Mouse (Mus musculus) hindbrain, embryonic 15.5 days (tissue): ENCODE measurements around the gene Ocm. TPM values are rescaled to one million over a fixed set of nuclear protein-coding genes. Genes with fewer than 3 reads are reported as not detected.

Experiments
- ATAC-seq: fragments of 200-750 bp; cut with Nextera tagmentation; 2 replicates; pipeline ENCODE4 v1.8.0; 2017; ENCODE audit warnings: low read depth, moderate number of reproducible peaks, moderate TSS enrichment; ENCODE audit not compliant: low FRiP score
- H3K27ac ChIP-seq: fragments of 300-500 bp; sonication (generic); replicated peaks from 2 replicates; pipeline ENCODE4 v1.5.1; 2015; ENCODE audit warnings: mild to moderate bottlenecking, inconsistent platforms
- H3K27me3 ChIP-seq: fragments of 300-500 bp; sonication (generic); 2 replicates; pipeline ENCODE4 v1.6.1; 2015; ENCODE audit warnings: control low read depth, inconsistent platforms
- H3K36me3 ChIP-seq: fragments of 300-500 bp; sonication (generic); 2 replicates; pipeline ENCODE4 v1.6.1; 2015; ENCODE audit warnings: control low read depth, inconsistent platforms
- H3K4me1 ChIP-seq: fragments of 300-500 bp; sonication (generic); replicated peaks from 2 replicates; pipeline ENCODE4 v1.6.1; 2015; ENCODE audit warnings: control low read depth, inconsistent platforms
- H3K4me2 ChIP-seq: fragments of 300-500 bp; sonication (generic); 2 replicates; pipeline ENCODE4 v1.6.1; 2015; ENCODE audit warnings: moderate library complexity, mild to moderate bottlenecking, inconsistent platforms
- H3K4me3 ChIP-seq: fragments of 300-500 bp; sonication (generic); 2 replicates; pipeline ENCODE4 v1.5.1; 2015; ENCODE audit warnings: mild to moderate bottlenecking, inconsistent platforms
- H3K9ac ChIP-seq: fragments of 300-500 bp; sonication (generic); 2 replicates; pipeline ENCODE4 v1.6.1; 2015; ENCODE audit warnings: inconsistent platforms
- H3K9me3 ChIP-seq: fragments of 300-500 bp; sonication (generic); 2 replicates; pipeline ENCODE4 v1.6.1; 2016; ENCODE audit warnings: control low read depth, inconsistent platforms
- WGBS: fragments of 180-500 bp; shearing (Covaris S2); methylation state at CpG from one replicate; pipeline ENCODE4 v1.1.7; 2015; 5-methylcytosine and 5-hydroxymethylcytosine counted together
- polyA plus RNA-seq: library from polyadenylated mRNA; unstranded; fragments of >200 nt; fragmentation: Nextera tagmentation; extraction: Ambion mirVana; gene quantifications from 2 replicates; pipeline ENCODE4 v1.2.1, GENCODE M21; 2015

The Ocm gene
- 0.43 TPM in 1 of 2 replicates, not detected in the other for polyA plus RNA-seq

DNA sequence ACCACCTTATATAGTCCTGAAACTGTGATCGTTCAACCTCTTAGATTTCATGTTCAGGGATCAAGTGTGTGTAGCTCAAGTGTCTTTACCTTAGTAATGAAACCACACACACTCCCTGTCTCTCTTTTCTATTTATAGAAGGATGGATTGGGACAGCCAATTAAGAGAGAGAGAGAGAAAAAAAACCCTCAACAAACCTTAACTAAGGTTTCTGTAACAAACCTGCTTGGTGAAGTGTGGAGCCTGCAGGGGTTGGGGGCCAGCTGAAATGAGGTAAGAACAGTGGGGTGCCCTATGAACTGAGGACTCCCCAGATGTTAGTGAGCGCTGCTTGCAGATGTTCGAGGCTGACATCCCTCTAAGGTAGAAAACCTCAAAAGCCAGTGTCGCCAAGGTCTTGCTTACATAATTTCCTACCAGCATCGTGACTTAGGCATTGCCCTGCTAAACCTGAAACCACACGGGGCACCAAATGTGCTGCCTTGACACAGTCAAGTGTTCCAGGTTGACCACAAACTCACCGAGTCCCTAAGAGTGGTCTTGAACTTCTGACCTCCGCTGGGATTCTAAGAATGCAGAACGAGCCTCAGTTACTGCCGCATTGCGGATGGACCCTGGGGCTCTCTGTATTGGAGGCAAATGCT is at the start of gene Ocm:
Ocm (minus strand) TSS at position 51 of the 644 bp plus-strand sequence.
- ATAC-seq, result no peak
- H3K4me2 ChIP-seq, result no peak within 1 kb of the TSS
- H3K9ac ChIP-seq, result no peak within 1 kb of the TSS
- no peaks in the 10 kb centered on the region for H3K36me3 ChIP-seq
- no peaks in the 10 kb centered on the region for H3K4me1 ChIP-seq
- 78% methylated on average over 11 of the region's 11 CpGs for WGBS
- no peak within 1 kb of the TSS for H3K4me3 ChIP-seq
- H3K27me3 ChIP-seq, result no peaks in the 10 kb centered on the region
- no peaks in the 10 kb centered on the region for H3K9me3 ChIP-seq
- no peak within 1 kb of the TSS for H3K27ac ChIP-seq

DNA sequence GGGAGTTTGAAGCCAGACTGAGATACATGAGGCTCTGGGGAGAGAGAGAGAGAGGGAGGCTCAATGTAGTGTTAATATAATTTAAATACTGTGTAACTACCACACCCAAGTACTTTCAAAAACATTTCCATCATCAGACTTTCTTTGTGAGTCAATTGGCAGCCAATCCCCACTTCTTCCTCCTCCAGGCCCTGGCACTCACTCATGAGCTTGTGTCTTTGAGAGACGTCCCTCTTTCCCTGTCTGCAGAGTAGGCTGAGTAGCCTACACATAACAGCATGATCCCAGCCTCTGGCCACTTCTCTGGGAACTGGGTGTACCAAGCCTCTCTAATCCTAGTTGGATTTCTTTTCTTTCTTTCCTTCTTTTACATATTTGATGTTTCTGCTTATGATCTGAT is 44.8 kb upstream of the Ocm start:
- no peaks in the 10 kb centered on the region for H3K9me3 ChIP-seq
- H3K27me3 ChIP-seq, result no peaks in the 10 kb centered on the region
- H3K9ac ChIP-seq, result no peak overlapping the region
- no peak for ATAC-seq
- H3K36me3 ChIP-seq, result no peaks in the 10 kb centered on the region
- no peak overlapping the region for H3K4me2 ChIP-seq
- no peaks in the 10 kb centered on the region for H3K4me1 ChIP-seq
- no peak overlapping the region for H3K27ac ChIP-seq
- 55% methylated on average over 1 of the region's 1 CpGs for WGBS
- no peak overlapping the region for H3K4me3 ChIP-seq

DNA sequence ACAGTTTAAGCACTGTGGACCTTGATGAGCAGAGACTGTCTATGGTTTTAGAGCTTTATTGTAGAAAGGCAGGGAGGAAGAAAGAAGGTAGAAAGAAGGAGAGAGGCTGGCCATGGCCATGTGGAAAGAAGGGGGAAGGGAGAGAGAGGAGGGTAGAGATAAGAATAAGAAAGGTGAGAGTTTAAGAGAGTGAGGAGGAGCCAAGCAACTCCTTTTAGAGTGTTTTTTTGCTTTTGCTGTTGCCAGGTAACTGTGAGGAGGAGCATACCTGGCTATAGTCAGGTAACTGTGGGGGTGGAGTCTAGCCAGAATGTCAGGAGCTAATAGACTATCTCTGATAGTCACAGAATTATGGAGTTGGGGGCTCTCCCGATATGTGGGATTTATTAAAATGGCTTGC is 43.6 kb upstream of the Ocm start:
- H3K27me3 ChIP-seq, result no peaks in the 10 kb centered on the region
- no peak for ATAC-seq
- H3K4me2 ChIP-seq, result no peak overlapping the region
- 76% methylated on average over 1 of the region's 1 CpGs for WGBS
- no peak overlapping the region for H3K4me3 ChIP-seq
- no peak overlapping the region for H3K9ac ChIP-seq
- H3K27ac ChIP-seq, result no peak overlapping the region
- H3K36me3 ChIP-seq, result no peaks in the 10 kb centered on the region
- H3K4me1 ChIP-seq, result no peaks in the 10 kb centered on the region
- no peaks in the 10 kb centered on the region for H3K9me3 ChIP-seq

DNA sequence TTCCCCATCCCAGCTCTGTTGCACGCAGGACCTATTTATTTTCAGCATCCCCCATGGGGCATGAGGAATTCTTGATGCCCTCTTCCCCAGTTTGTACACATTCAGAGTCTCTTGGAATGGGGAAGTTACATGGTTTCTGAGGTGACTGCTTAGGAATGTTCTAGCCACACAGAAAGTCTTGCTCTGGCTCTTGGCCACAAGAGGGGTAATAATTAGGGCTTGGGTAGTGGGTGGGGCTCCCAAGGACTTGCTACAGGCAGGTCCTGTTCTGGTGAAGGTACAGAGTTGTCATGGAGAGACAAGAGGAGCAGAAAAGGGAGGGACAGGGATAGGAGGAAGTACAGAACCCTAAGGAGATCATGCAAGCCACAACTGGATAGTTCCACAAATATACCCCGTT is 39.6 kb upstream of the Ocm start:
- 81% methylated on average over 2 of the region's 2 CpGs for WGBS
- no peak overlapping the region for H3K9ac ChIP-seq
- no peaks in the 10 kb centered on the region for H3K4me1 ChIP-seq
- no peaks in the 10 kb centered on the region for H3K9me3 ChIP-seq
- H3K27ac ChIP-seq, result no peak overlapping the region
- no peak overlapping the region for H3K4me2 ChIP-seq
- no peaks in the 10 kb centered on the region for H3K27me3 ChIP-seq
- H3K36me3 ChIP-seq, result no peaks in the 10 kb centered on the region
- ATAC-seq, result no peak
- H3K4me3 ChIP-seq, result no peak overlapping the region

DNA sequence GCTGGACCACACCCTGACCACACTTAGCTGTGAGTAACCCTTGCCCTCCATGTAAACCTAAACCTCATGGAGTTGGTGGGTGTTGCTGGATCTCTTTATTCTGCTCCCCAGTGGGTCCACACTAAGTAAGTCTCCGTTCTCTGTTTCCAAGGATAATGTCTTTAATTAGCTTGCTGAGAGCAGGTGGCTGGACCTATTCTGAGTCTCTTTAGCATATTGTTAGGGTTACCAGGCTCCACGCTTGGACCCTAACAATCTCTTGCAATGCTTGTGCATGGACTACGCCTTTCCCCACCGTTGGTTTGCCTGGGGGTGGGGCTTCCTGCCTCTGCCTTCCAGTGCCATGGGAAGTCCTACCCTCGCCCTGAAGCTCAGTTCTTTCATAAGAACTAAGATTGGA is 37.6 kb upstream of the Ocm start:
- no peak for ATAC-seq
- Histone ChIP-seq H3K4me2 (no peak overlapping the region), H3K27ac (no peak overlapping the region), H3K4me1 (no peaks in the 10 kb centered on the region), H3K9ac (no peak overlapping the region), H3K4me3 (no peak overlapping the region), H3K9me3 (no peaks in the 10 kb centered on the region), H3K36me3 (no peaks in the 10 kb centered on the region), H3K27me3 (no peaks in the 10 kb centered on the region)
- WGBS, result 69% methylated on average over 5 of the region's 5 CpGs

DNA sequence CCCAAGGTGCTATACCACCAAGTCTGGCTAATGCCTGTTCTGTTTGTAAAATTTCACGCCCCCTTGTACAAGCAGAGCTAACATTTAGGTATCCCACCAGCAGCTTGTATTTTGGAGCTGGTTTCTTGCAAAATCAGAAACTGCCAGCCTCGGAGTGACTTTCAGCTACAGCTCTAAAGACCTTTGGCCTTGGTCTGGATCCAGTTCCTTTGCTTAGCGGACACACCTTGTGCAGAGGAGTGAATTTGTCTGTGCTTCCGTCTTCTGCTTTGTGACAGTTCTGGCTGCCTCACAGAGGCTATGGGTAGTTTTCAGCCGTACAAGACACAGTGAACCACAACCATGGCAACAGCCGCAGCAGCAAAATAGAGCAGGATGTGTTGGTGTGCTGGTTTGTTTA is 27.9 kb upstream of the Ocm start:
- Histone ChIP-seq H3K4me1 (no peaks in the 10 kb centered on the region), H3K4me2 (no peak overlapping the region), H3K4me3 (no peak overlapping the region), H3K27ac (no peak overlapping the region), H3K36me3 (no peaks in the 10 kb centered on the region), H3K9me3 (no peaks in the 10 kb centered on the region), H3K27me3 (no peaks in the 10 kb centered on the region), H3K9ac (no peak overlapping the region)
- no peak for ATAC-seq
- 95% methylated on average over 6 of the region's 6 CpGs for whole genome bisulfite sequencing

DNA sequence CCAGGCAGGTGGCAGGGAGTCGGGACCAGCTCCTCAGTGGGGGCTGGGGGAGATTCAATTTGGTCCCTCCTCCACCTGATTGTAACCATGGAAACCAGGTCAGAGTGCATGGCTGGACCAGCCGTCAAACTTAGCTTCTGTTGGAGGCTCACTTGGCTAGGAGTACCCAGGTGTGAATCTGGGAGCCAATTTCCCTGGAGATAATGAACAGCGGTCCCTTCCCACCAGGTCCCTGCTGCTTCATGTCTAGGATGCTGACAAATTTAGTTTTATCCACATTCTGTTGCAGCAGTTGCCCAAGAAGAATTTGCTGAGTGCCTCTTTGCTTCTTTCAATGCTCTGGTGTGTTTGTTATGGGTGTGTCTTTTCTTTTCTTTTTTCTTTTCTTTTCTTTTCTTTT is 27.0 kb upstream of the Ocm start:
- Histone ChIP-seq H3K9ac (no peak overlapping the region), H3K27me3 (no peaks in the 10 kb centered on the region), H3K4me2 (no peak overlapping the region), H3K4me1 (no peaks in the 10 kb centered on the region), H3K27ac (no peak overlapping the region), H3K9me3 (no peaks in the 10 kb centered on the region), H3K4me3 (no peak overlapping the region), H3K36me3 (no peaks in the 10 kb centered on the region)
- 29% methylated on average over 3 of the region's 3 CpGs for WGBS
- no peak for ATAC-seq

DNA sequence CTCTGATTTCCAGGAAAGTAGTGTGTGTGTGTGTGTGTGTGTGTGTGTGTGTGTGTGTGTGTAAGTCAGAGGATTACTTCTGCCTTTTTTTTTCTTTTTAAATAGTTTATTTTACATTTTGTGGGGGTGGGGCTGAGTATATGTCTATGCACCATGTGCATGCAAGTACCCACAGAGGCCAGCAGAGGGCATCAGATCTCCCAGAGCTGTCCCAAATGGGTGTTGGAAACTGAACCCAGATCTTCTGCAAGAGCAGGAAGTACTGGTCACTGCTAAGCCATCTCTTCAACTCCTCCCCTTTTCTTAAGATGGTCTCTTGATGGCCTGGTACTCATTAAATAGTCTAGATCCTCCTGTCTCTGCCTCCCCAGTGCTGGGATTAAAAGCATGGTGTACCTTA is 24.8 kb upstream of the Ocm start:
- Histone ChIP-seq H3K36me3 (no peaks in the 10 kb centered on the region), H3K27me3 (no peaks in the 10 kb centered on the region), H3K9ac (no peak overlapping the region), H3K4me1 (no peaks in the 10 kb centered on the region), H3K27ac (no peak overlapping the region), H3K9me3 (no peaks in the 10 kb centered on the region), H3K4me3 (no peak overlapping the region), H3K4me2 (no peak overlapping the region)
- no peak for ATAC-seq

DNA sequence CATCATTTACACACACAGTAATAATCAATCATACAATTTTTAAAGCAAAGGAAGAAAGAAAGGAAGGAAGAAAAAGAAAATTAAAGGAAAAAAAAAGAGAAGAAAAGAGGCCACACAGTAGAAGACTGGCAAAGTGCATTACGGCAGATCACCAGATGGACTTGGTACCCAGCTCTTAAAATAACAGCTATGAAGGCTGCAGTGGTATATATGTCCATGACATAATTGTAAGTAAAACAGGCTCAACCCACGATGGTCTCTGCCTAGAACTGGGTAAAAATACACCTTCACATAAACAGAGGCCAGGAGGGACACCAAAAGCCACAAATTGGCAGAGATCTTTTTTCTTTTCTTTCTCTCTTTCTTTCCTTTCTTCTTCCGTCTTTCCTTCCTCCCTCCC is 23.4 kb upstream of the Ocm start:
- no peaks in the 10 kb centered on the region for H3K27me3 ChIP-seq
- WGBS, result 76% methylated on average over 3 of the region's 3 CpGs
- H3K4me3 ChIP-seq, result no peak overlapping the region
- H3K9ac ChIP-seq, result no peak overlapping the region
- no peak overlapping the region for H3K27ac ChIP-seq
- H3K4me2 ChIP-seq, result no peak overlapping the region
- H3K36me3 ChIP-seq, result no peaks in the 10 kb centered on the region
- H3K4me1 ChIP-seq, result no peaks in the 10 kb centered on the region
- no peaks in the 10 kb centered on the region for H3K9me3 ChIP-seq
- ATAC-seq, result no peak

DNA sequence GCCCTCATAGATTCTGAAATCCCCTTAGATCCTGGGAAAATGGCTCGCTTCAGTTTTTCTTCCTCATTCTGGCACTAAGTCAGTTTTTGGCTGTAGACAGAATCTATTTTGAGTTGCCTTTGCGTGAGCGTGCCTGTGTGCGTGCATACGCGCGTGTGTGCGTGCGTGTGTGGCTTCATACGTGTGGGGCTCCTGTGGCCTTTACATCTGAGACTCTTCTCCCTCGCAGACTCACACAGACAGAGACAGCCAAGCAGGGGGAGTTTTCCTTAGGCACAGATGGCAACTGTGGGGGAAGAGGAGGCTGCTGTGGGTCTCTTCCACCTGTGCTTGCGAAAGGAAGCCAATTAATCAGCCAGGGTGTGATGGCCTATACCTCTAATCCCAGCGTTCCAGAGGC is 20.9 kb upstream of the Ocm start:
- 56% methylated on average over 13 of the region's 13 CpGs for WGBS
- H3K27me3 ChIP-seq, result no peaks in the 10 kb centered on the region
- H3K27ac ChIP-seq, result peak overlapping the region; percentile 26; the same call in 1 of the 2 replicates

DNA sequence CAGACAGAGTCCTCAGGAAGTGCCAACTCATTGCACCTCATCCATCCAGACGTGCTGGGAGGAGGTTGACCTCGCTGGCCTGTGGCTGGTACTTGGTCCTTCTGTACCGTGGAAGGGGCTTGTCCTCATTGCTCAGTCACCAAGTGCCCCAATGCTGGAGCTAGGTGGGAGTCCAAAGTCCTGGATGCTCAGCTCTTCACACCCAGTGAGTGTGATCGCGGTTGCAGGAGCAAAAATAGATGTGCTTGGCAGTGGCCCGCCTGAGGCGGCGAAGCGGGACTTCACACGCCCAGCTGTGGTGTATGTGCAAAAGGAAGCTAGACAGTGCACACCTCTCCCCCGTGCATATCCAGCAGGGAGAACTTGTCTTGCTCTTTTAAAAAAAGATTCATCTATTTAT is 16.7 kb upstream of the Ocm start:
- ATAC-seq, result no peak
- H3K4me2 ChIP-seq, result no peak overlapping the region

More for the DNA sequence above, 20.9 kb upstream of the Ocm start:
- Histone ChIP-seq H3K4me1 (no peaks in the 10 kb centered on the region), H3K9me3 (no peaks in the 10 kb centered on the region), H3K36me3 (no peaks in the 10 kb centered on the region), H3K9ac (no peak overlapping the region), H3K4me2 (peak overlapping the region; percentile 26; the same call in 1 of the 2 replicates), H3K4me3 (no peak overlapping the region)
- no peak for ATAC-seq

DNA sequence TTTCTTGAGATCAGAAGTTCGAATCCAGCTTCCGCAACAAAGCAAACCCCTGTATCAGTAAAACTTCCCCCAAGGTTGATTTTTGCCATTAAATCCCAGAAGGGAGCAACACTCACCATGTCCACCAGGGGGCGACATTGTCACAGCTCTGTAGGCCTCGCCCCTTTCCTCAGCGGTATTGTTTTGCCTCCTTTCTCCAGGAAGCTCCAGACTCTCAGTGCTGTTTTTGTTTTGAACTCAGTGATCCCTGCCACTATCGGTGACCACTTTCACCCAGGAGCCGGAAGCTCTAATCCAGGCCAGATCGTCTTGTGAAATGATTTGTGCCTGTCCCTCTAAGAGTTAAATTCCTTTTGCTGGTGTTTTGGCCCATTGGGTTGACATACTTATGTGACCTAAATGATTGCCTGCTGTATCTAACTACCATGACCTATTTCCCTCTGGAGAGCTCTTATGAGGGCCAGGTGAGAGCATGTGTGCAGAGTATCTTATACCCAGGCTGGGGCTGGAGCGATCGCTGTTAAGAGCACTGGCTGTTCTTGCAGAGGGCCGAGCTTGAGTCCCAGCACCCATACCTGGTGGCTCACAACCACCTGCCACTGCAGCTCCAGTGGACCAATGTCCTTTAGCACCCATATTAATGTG is 14.4 kb upstream of the Ocm start:
- Histone ChIP-seq H3K36me3 (no peaks in the 10 kb centered on the region), H3K4me1 (0 out of 2 replicates have a peak, but pooled peaks cover 4% of the 10 kb centered on the region), H3K9me3 (no peaks in the 10 kb centered on the region), H3K27ac (no peak overlapping the region), H3K4me2 (no peak overlapping the region), H3K4me3 (no peak overlapping the region), H3K27me3 (no peaks in the 10 kb centered on the region), H3K9ac (no peak overlapping the region)
- no peak; the same call in 1 of the 2 replicates for ATAC-seq
- WGBS, result 46% methylated on average over 11 of the region's 11 CpGs

More for the DNA sequence above, 16.7 kb upstream of the Ocm start:
- Histone ChIP-seq H3K27me3 (no peaks in the 10 kb centered on the region), H3K36me3 (no peaks in the 10 kb centered on the region), H3K9me3 (no peaks in the 10 kb centered on the region), H3K27ac (no peak overlapping the region), H3K4me3 (no peak overlapping the region), H3K4me1 (0 out of 2 replicates have a peak, but pooled peaks cover 4% of the 10 kb centered on the region), H3K9ac (no peak overlapping the region)
- WGBS, result 92% methylated on average over 11 of the region's 11 CpGs
